Mouse (Mus musculus): Measurements from ENCODE around the gene Atp8a2. TPM values are rescaled to one million over a fixed set of nuclear protein-coding genes. Genes with fewer than 3 reads are reported as not detected.

Gene Atp8a2
- total and polyA plus RNA-seq, 3 experiments: 1.8 to 4.3 (median 3.1) TPM

DNA sequence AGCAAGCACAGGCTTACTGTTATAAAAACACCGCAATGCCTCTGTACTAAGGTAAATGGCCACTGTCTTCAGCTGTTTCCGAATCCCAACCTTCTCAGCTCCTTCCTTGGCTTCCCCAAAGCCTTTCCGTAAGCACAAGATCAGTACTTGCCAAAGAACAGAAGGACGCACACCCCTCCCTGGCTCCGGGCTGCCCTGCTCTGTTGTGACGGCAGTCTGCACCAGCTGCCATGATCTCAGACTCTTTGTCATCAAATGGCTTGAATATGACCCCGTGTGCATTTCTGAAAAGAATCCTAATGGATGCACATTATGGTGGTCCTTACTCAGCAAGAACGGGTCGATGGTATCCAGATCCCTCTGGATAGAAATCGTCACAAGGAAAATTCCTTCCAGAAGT lies 53.7 kb downstream of the Atp8a2 start:
- Histone ChIP-seq H3K27ac (no peak overlapping the region), H3K79me2 (replicated peaks; ENCODE audit: control insufficient read depth, insufficient read depth, low read length) (no peaks in the 10 kb centered on the region), H3K36me3 (ENCODE audit: control insufficient read depth, insufficient read depth, low read length) (no peaks in the 10 kb centered on the region), H3K27me3 (ENCODE audit: control insufficient read depth, insufficient read depth, low read length) (no peaks in the 10 kb centered on the region), H3K4me1 (ENCODE audit: control insufficient read depth, insufficient read depth, low read length) (no peaks in the 10 kb centered on the region), H3K9ac (ENCODE audit: low read depth, low read length) (no peak overlapping the region), H3K4me3 (no peak overlapping the region)
- TF ChIP-seq CTCF (IDR thresholded peaks at IDR 0.05) (no peak), EP300 (IDR thresholded peaks at IDR 0.05; ENCODE audit: insufficient read depth, low read depth, low read length) (no peak), POLR2A (IDR thresholded peaks at IDR 0.05; ENCODE audit: insufficient read depth, low read depth, low read length) (no peak)
- WGBS: 82% methylated on average over 10 of the region's 10 CpGs
- intact Hi-C loops (cut with DNase I): no loop called here
- DNase-seq: no peak

DNA sequence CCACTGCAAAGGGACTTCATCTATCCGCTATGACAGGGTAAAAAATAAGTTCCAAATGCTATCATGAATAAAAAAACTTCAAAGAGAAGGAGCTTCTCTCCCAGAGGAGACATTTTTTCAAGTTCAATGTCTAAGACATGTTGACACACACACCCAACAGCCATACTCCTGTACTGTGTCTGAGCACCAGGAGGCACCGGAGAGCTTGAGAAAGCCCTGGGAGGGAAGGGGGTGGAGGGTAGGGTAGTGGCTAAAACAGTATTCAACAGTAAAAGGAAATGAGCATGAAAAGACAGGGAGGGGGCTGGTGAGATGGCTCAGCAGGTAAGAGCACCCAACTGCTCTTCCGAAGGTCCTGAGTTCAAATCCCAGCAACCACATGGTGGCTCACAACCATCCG lies 58.6 kb downstream of the Atp8a2 start:
- H3K27ac ChIP-seq: no peak overlapping the region
- intact Hi-C loops (cut with DNase I): no loop called here
- 95% methylated on average over 4 of the region's 4 CpGs for WGBS
- TF ChIP-seq POLR2A (IDR thresholded peaks at IDR 0.05; ENCODE audit: insufficient read depth, low read depth, low read length): no peak
- TF ChIP-seq EP300 (IDR thresholded peaks at IDR 0.05; ENCODE audit: insufficient read depth, low read depth, low read length): no peak
- TF ChIP-seq CTCF (IDR thresholded peaks at IDR 0.05): no peak
- no peaks in the 10 kb centered on the region for H3K27me3 ChIP-seq (ENCODE audit: control insufficient read depth, insufficient read depth, low read length)
- H3K9ac ChIP-seq (ENCODE audit: low read depth, low read length): no peak overlapping the region
- no peaks in the 10 kb centered on the region for H3K4me1 ChIP-seq (ENCODE audit: control insufficient read depth, insufficient read depth, low read length)
- no peak for DNase-seq
- no peaks in the 10 kb centered on the region for H3K36me3 ChIP-seq (ENCODE audit: control insufficient read depth, insufficient read depth, low read length)
- no peak overlapping the region for H3K4me3 ChIP-seq
- H3K79me2 ChIP-seq (replicated peaks; ENCODE audit: control insufficient read depth, insufficient read depth, low read length): no peaks in the 10 kb centered on the region

DNA sequence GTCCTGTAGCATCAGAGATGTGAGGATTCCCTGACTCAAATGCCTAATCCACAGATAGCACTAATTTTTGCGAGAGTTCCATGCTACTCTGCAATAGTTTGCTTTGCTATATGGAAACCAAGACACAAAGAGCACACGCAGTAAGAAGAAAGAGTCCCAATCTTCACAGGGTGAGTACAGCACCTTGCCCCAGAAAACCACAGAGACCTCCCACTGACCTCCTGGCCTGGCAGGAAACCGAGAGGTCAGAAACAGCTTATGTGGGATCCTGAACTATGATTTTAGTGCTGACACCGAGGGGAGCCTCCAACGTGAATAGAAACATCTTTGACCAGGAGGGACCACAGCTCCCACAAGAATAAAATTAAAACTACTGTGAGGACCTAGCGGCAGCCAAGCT lies 59.2 kb downstream of the Atp8a2 start:
- no peak overlapping the region for H3K9ac ChIP-seq (ENCODE audit: low read depth, low read length)
- no peak for DNase-seq
- no peaks in the 10 kb centered on the region for H3K27me3 ChIP-seq (ENCODE audit: control insufficient read depth, insufficient read depth, low read length)
- no peaks in the 10 kb centered on the region for H3K4me1 ChIP-seq (ENCODE audit: control insufficient read depth, insufficient read depth, low read length)
- intact Hi-C loops (cut with DNase I): no loop called here
- no peaks in the 10 kb centered on the region for H3K79me2 ChIP-seq (replicated peaks; ENCODE audit: control insufficient read depth, insufficient read depth, low read length)
- TF ChIP-seq CTCF (IDR thresholded peaks at IDR 0.05) (no peak), EP300 (IDR thresholded peaks at IDR 0.05; ENCODE audit: insufficient read depth, low read depth, low read length) (no peak), POLR2A (IDR thresholded peaks at IDR 0.05; ENCODE audit: insufficient read depth, low read depth, low read length) (no peak)
- H3K4me3 ChIP-seq: no peak overlapping the region
- H3K27ac ChIP-seq: no peak overlapping the region
- no peaks in the 10 kb centered on the region for H3K36me3 ChIP-seq (ENCODE audit: control insufficient read depth, insufficient read depth, low read length)
- whole genome bisulfite sequencing: 68% methylated on average over 6 of the region's 6 CpGs

DNA sequence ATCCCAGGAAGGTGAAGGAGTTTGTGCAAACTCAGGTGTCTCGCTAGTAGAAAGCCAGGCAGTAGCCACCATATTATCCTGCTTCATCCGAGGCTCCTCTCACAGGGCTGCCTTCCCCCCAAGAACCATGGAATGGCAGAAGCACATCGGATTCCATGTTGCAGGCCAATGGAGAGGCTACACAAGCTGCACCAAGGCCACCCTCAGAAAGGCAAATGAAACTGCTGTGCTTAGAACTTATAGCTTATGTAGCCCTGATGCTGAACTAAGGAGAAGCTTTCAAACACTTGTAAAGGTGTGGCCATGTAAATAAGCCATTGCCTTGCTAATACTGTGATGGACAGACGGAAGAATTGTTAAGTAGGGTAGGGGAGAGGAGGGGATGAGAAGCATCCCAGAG lies 61.2 kb downstream of the Atp8a2 start:
- Histone ChIP-seq H3K36me3 (ENCODE audit: control insufficient read depth, insufficient read depth, low read length) (no peaks in the 10 kb centered on the region), H3K9ac (ENCODE audit: low read depth, low read length) (no peak overlapping the region), H3K4me3 (no peak overlapping the region), H3K79me2 (replicated peaks; ENCODE audit: control insufficient read depth, insufficient read depth, low read length) (no peaks in the 10 kb centered on the region), H3K4me1 (ENCODE audit: control insufficient read depth, insufficient read depth, low read length) (no peaks in the 10 kb centered on the region), H3K27me3 (ENCODE audit: control insufficient read depth, insufficient read depth, low read length) (no peaks in the 10 kb centered on the region), H3K27ac (no peak overlapping the region)
- no peak for DNase-seq
- intact Hi-C loops (cut with DNase I): no loop called here
- TF ChIP-seq POLR2A (IDR thresholded peaks at IDR 0.05; ENCODE audit: insufficient read depth, low read depth, low read length) (no peak), CTCF (IDR thresholded peaks at IDR 0.05) (no peak), EP300 (IDR thresholded peaks at IDR 0.05; ENCODE audit: insufficient read depth, low read depth, low read length) (no peak)
- WGBS: 73% methylated on average over 4 of the region's 4 CpGs

DNA sequence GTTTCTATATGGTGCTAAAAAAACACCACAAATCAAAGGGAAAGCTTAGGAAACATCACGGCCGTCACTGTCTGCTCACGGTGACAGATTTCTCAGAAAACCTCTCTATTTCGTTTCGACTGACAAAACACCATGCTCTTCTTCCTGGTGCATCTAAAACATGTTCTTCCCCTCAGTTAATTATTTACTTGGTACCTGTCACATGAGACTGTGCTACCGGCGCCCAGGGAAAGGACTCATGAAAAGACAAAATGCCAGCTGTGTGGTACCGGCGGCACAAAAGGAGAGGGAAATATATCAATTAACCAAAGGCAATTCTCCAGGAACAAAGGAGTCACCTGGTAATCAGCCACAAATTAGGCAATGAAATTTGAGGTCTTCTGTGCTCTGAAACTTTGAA lies 62.3 kb downstream of the Atp8a2 start:
- H3K27ac ChIP-seq: no peak overlapping the region
- no peaks in the 10 kb centered on the region for H3K79me2 ChIP-seq (replicated peaks; ENCODE audit: control insufficient read depth, insufficient read depth, low read length)
- no peak overlapping the region for H3K9ac ChIP-seq (ENCODE audit: low read depth, low read length)
- H3K4me1 ChIP-seq (ENCODE audit: control insufficient read depth, insufficient read depth, low read length): no peaks in the 10 kb centered on the region
- no peaks in the 10 kb centered on the region for H3K36me3 ChIP-seq (ENCODE audit: control insufficient read depth, insufficient read depth, low read length)
- H3K27me3 ChIP-seq (ENCODE audit: control insufficient read depth, insufficient read depth, low read length): no peaks in the 10 kb centered on the region
- intact Hi-C loops (cut with DNase I): no loop called here
- TF ChIP-seq CTCF (IDR thresholded peaks at IDR 0.05) (no peak), EP300 (IDR thresholded peaks at IDR 0.05; ENCODE audit: insufficient read depth, low read depth, low read length) (no peak)
- DNase-seq: no peak
- no peak overlapping the region for H3K4me3 ChIP-seq
- 92% methylated on average over 9 of the region's 9 CpGs for WGBS

DNA sequence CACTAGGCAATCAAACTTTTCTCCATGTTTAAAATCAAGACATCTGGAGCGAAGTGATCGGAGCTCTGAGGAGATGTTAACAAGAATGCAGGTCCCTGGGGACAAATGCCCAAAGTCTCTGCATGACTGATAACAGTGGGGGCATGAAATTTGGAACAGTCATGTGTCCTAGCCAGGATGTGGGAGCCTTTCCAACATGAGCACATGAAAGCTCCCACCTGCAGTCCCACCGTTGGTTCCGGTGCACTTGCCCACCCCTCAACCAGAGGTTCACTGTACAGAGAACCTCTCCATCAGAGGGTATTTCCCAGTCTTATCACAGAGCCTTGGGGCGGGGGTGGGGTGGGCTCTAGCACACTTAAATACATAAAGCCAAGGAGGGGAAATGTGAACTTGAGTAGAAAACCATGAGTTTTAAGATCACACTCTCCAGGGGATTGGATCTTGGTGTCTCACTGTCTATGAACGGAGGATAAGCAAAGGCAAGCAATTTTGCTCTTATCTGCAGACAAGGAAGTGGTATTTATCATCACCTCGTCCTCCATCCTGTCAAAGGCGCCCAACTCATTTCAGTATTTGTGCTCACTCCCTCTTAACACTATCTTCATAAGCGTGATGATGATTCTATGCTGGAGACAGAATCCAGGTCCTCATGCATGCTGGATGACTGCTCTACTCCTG lies 65.6 kb downstream of the Atp8a2 start:
- WGBS: 61% methylated on average over 9 of the region's 9 CpGs
- Histone ChIP-seq H3K27me3 (ENCODE audit: control insufficient read depth, insufficient read depth, low read length) (no peaks in the 10 kb centered on the region), H3K36me3 (ENCODE audit: control insufficient read depth, insufficient read depth, low read length) (no peaks in the 10 kb centered on the region), H3K27ac (no peak overlapping the region), H3K9ac (ENCODE audit: low read depth, low read length) (no peak overlapping the region), H3K4me1 (ENCODE audit: control insufficient read depth, insufficient read depth, low read length) (no peaks in the 10 kb centered on the region), H3K79me2 (replicated peaks; ENCODE audit: control insufficient read depth, insufficient read depth, low read length) (no peaks in the 10 kb centered on the region), H3K4me3 (no peak overlapping the region)
- no peak for DNase-seq
- intact Hi-C loops (cut with DNase I): no loop called here
- TF ChIP-seq CTCF (IDR thresholded peaks at IDR 0.05) (no peak), POLR2A (IDR thresholded peaks at IDR 0.05; ENCODE audit: insufficient read depth, low read depth, low read length) (no peak), EP300 (IDR thresholded peaks at IDR 0.05; ENCODE audit: insufficient read depth, low read depth, low read length) (no peak)
